Mouse (Mus musculus): ENCODE data around the gene Gipr. TPM values are rescaled to one million over a fixed set of nuclear protein-coding genes. Genes with fewer than 3 reads are reported as not detected.

The Gipr gene
- total and polyA plus RNA-seq, 2 experiments = not detected

GRCm38 (mm10) chr7:19131324-19131848 lies 34.5 kb downstream of the Gipr start:
- DNase-seq (ENCODE audit: extremely low read depth, low read depth, low spot score) = peak; percentile 99
- peak overlapping the region; percentile 40 for H3K4me3 ChIP-seq (ENCODE audit: insufficient read depth, low read depth, low read length)
- TF ChIP-seq CTCF (IDR thresholded peaks at IDR 0.05; ENCODE audit: low read depth, low read length) (peak; percentile 79), POLR2A (IDR thresholded peaks at IDR 0.05; ENCODE audit: extremely low read depth, insufficient read depth, low read length) (0 out of 2 replicates have a peak, but pooled peaks have one; percentile 14)
- peaks cover 8% of the 10 kb centered on the region; the same call in 1 of the 2 replicates for H3K4me1 ChIP-seq (ENCODE audit: control insufficient read depth, insufficient read depth, low read length)
- peak overlapping the region; percentile 52 for H3K9ac ChIP-seq (ENCODE audit: low read depth, low read length)
- no peaks in the 10 kb centered on the region for H3K27me3 ChIP-seq (ENCODE audit: control insufficient read depth, insufficient read depth, low read length)
- peaks cover under 1% of the 10 kb centered on the region; the same call in 1 of the 2 replicates for H3K36me3 ChIP-seq (ENCODE audit: control insufficient read depth, insufficient read depth, low read length)
- under 1% methylated on average over 39 of the region's 39 CpGs for WGBS
- H3K79me2 ChIP-seq (ENCODE audit: control insufficient read depth, insufficient read depth, low read length) = peaks cover 10% of the 10 kb centered on the region; the same call in 1 of the 2 replicates
- H3K27ac ChIP-seq (replicated peaks; ENCODE audit: insufficient read depth, low read depth, low read length) = peak overlapping the region; percentile 62

- DNase-seq (ENCODE audit: extremely low read depth, low read depth, low spot score) = peak; percentile 31
- 10% methylated on average over 4 of the region's 4 CpGs for WGBS
- Histone ChIP-seq H3K36me3 (ENCODE audit: control insufficient read depth, insufficient read depth, low read length) (no peaks in the 10 kb centered on the region), H3K9ac (ENCODE audit: low read depth, low read length) (no peak overlapping the region), H3K4me1 (ENCODE audit: control insufficient read depth, insufficient read depth, low read length) (peaks cover 8% of the 10 kb centered on the region; the same call in 1 of the 2 replicates), H3K79me2 (ENCODE audit: control insufficient read depth, insufficient read depth, low read length) (peaks cover 9% of the 10 kb centered on the region; the same call in 1 of the 2 replicates), H3K27ac (replicated peaks; ENCODE audit: insufficient read depth, low read depth, low read length) (peak overlapping the region; percentile 62), H3K27me3 (ENCODE audit: control insufficient read depth, insufficient read depth, low read length) (no peaks in the 10 kb centered on the region), H3K4me3 (ENCODE audit: insufficient read depth, low read depth, low read length) (no peak overlapping the region)
- TF ChIP-seq POLR2A (IDR thresholded peaks at IDR 0.05; ENCODE audit: extremely low read depth, insufficient read depth, low read length) = no peak
- no peak for TF ChIP-seq CTCF (IDR thresholded peaks at IDR 0.05; ENCODE audit: low read depth, low read length)
Measured at GRCm38 (mm10) chr7:19130657-19131056, 35.3 kb downstream of the Gipr start.

GRCm38 (mm10) chr7:19129396-19129795 lies 36.5 kb downstream of the Gipr start:
- no peak overlapping the region for H3K4me3 ChIP-seq (ENCODE audit: insufficient read depth, low read depth, low read length)
- H3K4me1 ChIP-seq (ENCODE audit: control insufficient read depth, insufficient read depth, low read length) = peaks cover 10% of the 10 kb centered on the region; the same call in 1 of the 2 replicates
- H3K27me3 ChIP-seq (ENCODE audit: control insufficient read depth, insufficient read depth, low read length) = no peaks in the 10 kb centered on the region
- TF ChIP-seq POLR2A (IDR thresholded peaks at IDR 0.05; ENCODE audit: extremely low read depth, insufficient read depth, low read length) (no peak), CTCF (IDR thresholded peaks at IDR 0.05; ENCODE audit: low read depth, low read length) (no peak)
- peaks cover 14% of the 10 kb centered on the region; the same call in 1 of the 2 replicates for H3K79me2 ChIP-seq (ENCODE audit: control insufficient read depth, insufficient read depth, low read length)
- no peak for DNase-seq (ENCODE audit: extremely low read depth, low read depth, low spot score)
- H3K36me3 ChIP-seq (ENCODE audit: control insufficient read depth, insufficient read depth, low read length) = no peaks in the 10 kb centered on the region
- 90% methylated on average over 5 of the region's 5 CpGs for WGBS
- H3K9ac ChIP-seq (ENCODE audit: low read depth, low read length) = no peak overlapping the region
- H3K27ac ChIP-seq (replicated peaks; ENCODE audit: insufficient read depth, low read depth, low read length) = no peak overlapping the region

GRCm38 (mm10) chr7:19127744-19128143 lies 38.2 kb downstream of the Gipr start:
- TF ChIP-seq POLR2A (IDR thresholded peaks at IDR 0.05; ENCODE audit: extremely low read depth, insufficient read depth, low read length) (no peak), CTCF (IDR thresholded peaks at IDR 0.05; ENCODE audit: low read depth, low read length) (no peak)
- H3K36me3 ChIP-seq (ENCODE audit: control insufficient read depth, insufficient read depth, low read length) = no peaks in the 10 kb centered on the region
- no peak overlapping the region for H3K4me3 ChIP-seq (ENCODE audit: insufficient read depth, low read depth, low read length)
- H3K79me2 ChIP-seq (ENCODE audit: control insufficient read depth, insufficient read depth, low read length) = peaks cover 9% of the 10 kb centered on the region; the same call in 1 of the 2 replicates
- no peaks in the 10 kb centered on the region for H3K27me3 ChIP-seq (ENCODE audit: control insufficient read depth, insufficient read depth, low read length)
- 93% methylated on average over 5 of the region's 5 CpGs for WGBS
- no peak for DNase-seq (ENCODE audit: extremely low read depth, low read depth, low spot score)
- H3K27ac ChIP-seq (replicated peaks; ENCODE audit: insufficient read depth, low read depth, low read length) = no peak overlapping the region
- no peak overlapping the region for H3K9ac ChIP-seq (ENCODE audit: low read depth, low read length)
- peaks cover 10% of the 10 kb centered on the region; the same call in 1 of the 2 replicates for H3K4me1 ChIP-seq (ENCODE audit: control insufficient read depth, insufficient read depth, low read length)

GRCm38 (mm10) chr7:19124713-19125112 lies 41.2 kb downstream of the Gipr start:
- H3K9ac ChIP-seq (ENCODE audit: low read depth, low read length) = no peak overlapping the region
- WGBS = 21% methylated on average over 6 of the region's 6 CpGs
- peaks cover 13% of the 10 kb centered on the region for H3K4me1 ChIP-seq (ENCODE audit: control insufficient read depth, insufficient read depth, low read length)
- H3K36me3 ChIP-seq (ENCODE audit: control insufficient read depth, insufficient read depth, low read length) = no peaks in the 10 kb centered on the region
- H3K79me2 ChIP-seq (ENCODE audit: control insufficient read depth, insufficient read depth, low read length) = peaks cover 20% of the 10 kb centered on the region; the same call in 1 of the 2 replicates
- H3K27ac ChIP-seq (replicated peaks; ENCODE audit: insufficient read depth, low read depth, low read length) = 0 out of 2 replicates have a peak overlapping the region, but pooled peaks have one; percentile 37
- peak; percentile 88 for DNase-seq (ENCODE audit: extremely low read depth, low read depth, low spot score)
- no peak for TF ChIP-seq POLR2A (IDR thresholded peaks at IDR 0.05; ENCODE audit: extremely low read depth, insufficient read depth, low read length)
- no peak for TF ChIP-seq CTCF (IDR thresholded peaks at IDR 0.05; ENCODE audit: low read depth, low read length)
- H3K27me3 ChIP-seq (ENCODE audit: control insufficient read depth, insufficient read depth, low read length) = no peaks in the 10 kb centered on the region
- no peak overlapping the region for H3K4me3 ChIP-seq (ENCODE audit: insufficient read depth, low read depth, low read length)

GRCm38 (mm10) chr7:19121686-19122085 lies 44.2 kb downstream of the Gipr start:
- H3K79me2 ChIP-seq (ENCODE audit: control insufficient read depth, insufficient read depth, low read length) = peaks cover 21% of the 10 kb centered on the region; the same call in 1 of the 2 replicates
- DNase-seq (ENCODE audit: extremely low read depth, low read depth, low spot score) = peak; percentile 24
- H3K36me3 ChIP-seq (ENCODE audit: control insufficient read depth, insufficient read depth, low read length) = no peaks in the 10 kb centered on the region
- 70% methylated on average over 4 of the region's 4 CpGs for WGBS
- TF ChIP-seq POLR2A (IDR thresholded peaks at IDR 0.05; ENCODE audit: extremely low read depth, insufficient read depth, low read length) = no peak
- no peak for TF ChIP-seq CTCF (IDR thresholded peaks at IDR 0.05; ENCODE audit: low read depth, low read length)
- no peak overlapping the region for H3K9ac ChIP-seq (ENCODE audit: low read depth, low read length)
- no peak overlapping the region for H3K4me3 ChIP-seq (ENCODE audit: insufficient read depth, low read depth, low read length)
- peaks cover 13% of the 10 kb centered on the region for H3K4me1 ChIP-seq (ENCODE audit: control insufficient read depth, insufficient read depth, low read length)
- no peaks in the 10 kb centered on the region for H3K27me3 ChIP-seq (ENCODE audit: control insufficient read depth, insufficient read depth, low read length)
- no peak overlapping the region for H3K27ac ChIP-seq (replicated peaks; ENCODE audit: insufficient read depth, low read depth, low read length)

All from liver, adult 2 months (tissue).